Mouse (Mus musculus): ENCODE measurements around the gene Thsd1.

Thsd1 gene

GRCm38 (mm10) chr8:22227061-22227877, at the start of gene Thsd1:
Gene Thsd1, plus strand, starts transcription at chr8:22227313.
- peak; percentile 21 for DNase-seq (ENCODE audit: low spot score)

GRCm38 (mm10) chr8:22184884-22185283, 42.2 kb upstream of the Thsd1 start:
- no peak for DNase-seq (ENCODE audit: low spot score)

GRCm38 (mm10) chr8:22185431-22186397, 41.4 kb upstream of the Thsd1 start, which contains the start of gene Ckap2:
Gene Ckap2, minus strand, starts transcription at chr8:22185819.
- DNase-seq (ENCODE audit: low spot score), result peak; percentile 91

- DNase-seq (ENCODE audit: low spot score), result peak; percentile 87
Measured at GRCm38 (mm10) chr8:22192660-22193431, 34.3 kb upstream of the Thsd1 start, which contains the start of gene Vps36. Gene Vps36, plus strand, starts transcription at chr8:22192809.

- no peak for DNase-seq (ENCODE audit: low spot score)
Measured at GRCm38 (mm10) chr8:22193432-22194010, 33.6 kb upstream of the Thsd1 start.

- no peak for DNase-seq (ENCODE audit: low spot score)
Measured at GRCm38 (mm10) chr8:22197914-22198313, 29.2 kb upstream of the Thsd1 start.

GRCm38 (mm10) chr8:22199481-22199880, 27.6 kb upstream of the Thsd1 start:
- DNase-seq (ENCODE audit: low spot score), result peak; percentile 17

- no peak for DNase-seq (ENCODE audit: low spot score)
Measured at GRCm38 (mm10) chr8:22207535-22207934, 19.6 kb upstream of the Thsd1 start.

- DNase-seq (ENCODE audit: low spot score), result no peak
Measured at GRCm38 (mm10) chr8:22209012-22209411, 18.1 kb upstream of the Thsd1 start.

GRCm38 (mm10) chr8:22214826-22215225, 12.3 kb upstream of the Thsd1 start:
- DNase-seq (ENCODE audit: low spot score), result no peak

GRCm38 (mm10) chr8:22226361-22226760, 752 bp upstream of the Thsd1 start:
- no peak for DNase-seq (ENCODE audit: low spot score)

- no peak for DNase-seq (ENCODE audit: low spot score)
Measured at GRCm38 (mm10) chr8:22228621-22229020, 1.5 kb downstream of the Thsd1 start.

GRCm38 (mm10) chr8:22242986-22243385, 15.9 kb downstream of the Thsd1 start:
- DNase-seq (ENCODE audit: low spot score), result no peak

- DNase-seq (ENCODE audit: low spot score), result no peak
Measured at GRCm38 (mm10) chr8:22245663-22246062, 18.6 kb downstream of the Thsd1 start.

- DNase-seq (ENCODE audit: low spot score), result no peak
Measured at GRCm38 (mm10) chr8:22247956-22248355, 20.8 kb downstream of the Thsd1 start.

- DNase-seq (ENCODE audit: low spot score), result no peak
Measured at GRCm38 (mm10) chr8:22249080-22249479, 22.0 kb downstream of the Thsd1 start.

GRCm38 (mm10) chr8:22258946-22259450, 31.9 kb downstream of the Thsd1 start:
- no peak for DNase-seq (ENCODE audit: low spot score)

- peak; percentile 9 for DNase-seq (ENCODE audit: low spot score)
Measured at GRCm38 (mm10) chr8:22259531-22259930, 32.4 kb downstream of the Thsd1 start.

- no peak for DNase-seq (ENCODE audit: low spot score)
Measured at GRCm38 (mm10) chr8:22260091-22260722, 33.1 kb downstream of the Thsd1 start.

GRCm38 (mm10) chr8:22262267-22262666, 35.2 kb downstream of the Thsd1 start:
- no peak for DNase-seq (ENCODE audit: low spot score)

- no peak for DNase-seq (ENCODE audit: low spot score)
Measured at GRCm38 (mm10) chr8:22264292-22264691, 37.2 kb downstream of the Thsd1 start.
